Mouse (Mus musculus): ENCODE measurements around the gene Tnfrsf9.

DNA sequence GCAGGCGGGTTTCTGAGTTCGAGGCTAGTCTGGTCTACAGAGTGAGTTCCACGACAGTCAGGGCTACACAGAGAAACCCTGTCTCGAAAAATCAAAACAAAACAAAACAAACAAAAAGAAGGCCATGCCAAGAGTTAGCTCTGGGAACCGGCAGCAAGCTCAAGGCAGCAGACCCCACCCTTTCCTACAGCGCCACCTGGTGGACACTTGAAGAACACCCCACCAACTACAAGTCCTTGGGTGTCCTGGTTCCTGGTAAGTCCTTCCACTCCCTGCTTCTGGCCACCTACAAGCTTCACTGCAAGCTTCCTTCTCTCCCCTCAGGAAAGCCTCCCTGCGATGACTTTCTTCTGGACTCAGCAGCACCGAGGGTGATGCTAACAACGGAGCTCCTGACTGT lies 12.7 kb upstream of the Tnfrsf9 start:
- TF ChIP-seq TAL1 (IDR thresholded peaks at IDR 0.05; ENCODE audit: low read length) (no peak), GATA1 (IDR thresholded peaks at IDR 0.05; ENCODE audit: low read length) (no peak)
